Mouse (Mus musculus): ENCODE results near the gene Defb21. TPM values are rescaled to one million over a fixed set of nuclear protein-coding genes. Genes with fewer than 3 reads are reported as not detected.

Defb21 gene
- polyA plus RNA-seq, 1 experiment = not detected

- DNase-seq (ENCODE audit: low read depth) = no peak
- TF ChIP-seq CTCF (IDR thresholded peaks at IDR 0.05; ENCODE audit: borderline replicate concordance, extremely low read depth, insufficient read depth, insufficient read length) (no peak), POLR2A (IDR thresholded peaks at IDR 0.05; ENCODE audit: borderline replicate concordance, extremely low read depth, insufficient read depth, insufficient read length, poor library complexity, severe bottlenecking) (no peak)
Observed at GRCm38 (mm10) chr2:152607746-152608145, 35.2 kb downstream of the Defb21 start.

- TF ChIP-seq CTCF (IDR thresholded peaks at IDR 0.05; ENCODE audit: borderline replicate concordance, extremely low read depth, insufficient read depth, insufficient read length) = no peak
- TF ChIP-seq POLR2A (IDR thresholded peaks at IDR 0.05; ENCODE audit: borderline replicate concordance, extremely low read depth, insufficient read depth, insufficient read length, poor library complexity, severe bottlenecking) = no peak
- DNase-seq (ENCODE audit: low read depth) = no peak
Observed at GRCm38 (mm10) chr2:152608719-152609118, 36.2 kb downstream of the Defb21 start.

- peak; percentile 44 for DNase-seq (ENCODE audit: low read depth)
- TF ChIP-seq POLR2A (IDR thresholded peaks at IDR 0.05; ENCODE audit: borderline replicate concordance, extremely low read depth, insufficient read depth, insufficient read length, poor library complexity, severe bottlenecking) (no peak), CTCF (IDR thresholded peaks at IDR 0.05; ENCODE audit: borderline replicate concordance, extremely low read depth, insufficient read depth, insufficient read length) (no peak)
Observed at GRCm38 (mm10) chr2:152612193-152612592, 39.6 kb downstream of the Defb21 start.

- TF ChIP-seq CTCF (IDR thresholded peaks at IDR 0.05; ENCODE audit: borderline replicate concordance, extremely low read depth, insufficient read depth, insufficient read length) (peak; percentile 85), POLR2A (IDR thresholded peaks at IDR 0.05; ENCODE audit: borderline replicate concordance, extremely low read depth, insufficient read depth, insufficient read length, poor library complexity, severe bottlenecking) (no peak)
- peak; percentile 87 for DNase-seq (ENCODE audit: low read depth)
Observed at GRCm38 (mm10) chr2:152615563-152615962, 43.0 kb downstream of the Defb21 start.

GRCm38 (mm10) chr2:152616470-152616869 lies 43.9 kb downstream of the Defb21 start:
- DNase-seq (ENCODE audit: low read depth) = no peak

GRCm38 (mm10) chr2:152617374-152617773 lies 44.8 kb downstream of the Defb21 start:
- peak; percentile 37; the same call in 1 of the 2 replicates for TF ChIP-seq CTCF (IDR thresholded peaks at IDR 0.05; ENCODE audit: borderline replicate concordance, extremely low read depth, insufficient read depth, insufficient read length)
- TF ChIP-seq POLR2A (IDR thresholded peaks at IDR 0.05; ENCODE audit: borderline replicate concordance, extremely low read depth, insufficient read depth, insufficient read length, poor library complexity, severe bottlenecking) = no peak
- no peak for DNase-seq (ENCODE audit: low read depth)

More at GRCm38 (mm10) chr2:152616470-152616869, 43.9 kb downstream of the Defb21 start:
- no peak for TF ChIP-seq CTCF (IDR thresholded peaks at IDR 0.05; ENCODE audit: borderline replicate concordance, extremely low read depth, insufficient read depth, insufficient read length)
- TF ChIP-seq POLR2A (IDR thresholded peaks at IDR 0.05; ENCODE audit: borderline replicate concordance, extremely low read depth, insufficient read depth, insufficient read length, poor library complexity, severe bottlenecking) = no peak

- TF ChIP-seq POLR2A (IDR thresholded peaks at IDR 0.05; ENCODE audit: borderline replicate concordance, extremely low read depth, insufficient read depth, insufficient read length, poor library complexity, severe bottlenecking) (no peak), CTCF (IDR thresholded peaks at IDR 0.05; ENCODE audit: borderline replicate concordance, extremely low read depth, insufficient read depth, insufficient read length) (no peak)
Observed at GRCm38 (mm10) chr2:152620367-152621134, 48.0 kb downstream of the Defb21 start.

GRCm38 (mm10) chr2:152622151-152622550 lies 49.6 kb downstream of the Defb21 start:
- no peak for DNase-seq (ENCODE audit: low read depth)
- TF ChIP-seq CTCF (IDR thresholded peaks at IDR 0.05; ENCODE audit: borderline replicate concordance, extremely low read depth, insufficient read depth, insufficient read length) (no peak), POLR2A (IDR thresholded peaks at IDR 0.05; ENCODE audit: borderline replicate concordance, extremely low read depth, insufficient read depth, insufficient read length, poor library complexity, severe bottlenecking) (no peak)

More at GRCm38 (mm10) chr2:152620367-152621134, 48.0 kb downstream of the Defb21 start:
- DNase-seq (ENCODE audit: low read depth) = no peak

- no peak for DNase-seq (ENCODE audit: low read depth)
- no peak for TF ChIP-seq POLR2A (IDR thresholded peaks at IDR 0.05; ENCODE audit: borderline replicate concordance, extremely low read depth, insufficient read depth, insufficient read length, poor library complexity, severe bottlenecking)
- TF ChIP-seq CTCF (IDR thresholded peaks at IDR 0.05; ENCODE audit: borderline replicate concordance, extremely low read depth, insufficient read depth, insufficient read length) = no peak
Observed at GRCm38 (mm10) chr2:152622953-152623352, 50.4 kb downstream of the Defb21 start, which contains the start of gene Defb25. Gene Defb25 (minus strand): TSS chr2:152623053.

Other genes with a start within 250 kb of the Defb21 start
- 246 and 256 TPM in 2 replicates for gene Rbck1, start 240.1 kb upstream of the Defb21 start, polyA plus RNA-seq (2012; rRNA removed)
- gene Trib3, start 228.7 kb upstream of the Defb21 start, polyA plus RNA-seq (2012; rRNA removed) = 0.62 and 0.70 TPM in 2 replicates
- gene Nrsn2, start 196.1 kb upstream of the Defb21 start, polyA plus RNA-seq (2012; rRNA removed) = 25.8 and 33.1 TPM in 2 replicates
- gene Sox12, start 174.7 kb upstream of the Defb21 start, polyA plus RNA-seq (2012; rRNA removed) = 87.0 and 105 TPM in 2 replicates
- 18.1 and 19.9 TPM in 2 replicates for gene Zcchc3, start 157.7 kb upstream of the Defb21 start, polyA plus RNA-seq (2012; rRNA removed)
- 1.4 and 2.6 TPM in 2 replicates for gene 6820408C15Rik, start 157.2 kb upstream of the Defb21 start, polyA plus RNA-seq (2012; rRNA removed)
- not detected in 2 replicates for gene Defb23, start 108.1 kb upstream of the Defb21 start, polyA plus RNA-seq (2012; rRNA removed)
- gene Defb20, start 95.7 kb upstream of the Defb21 start, polyA plus RNA-seq (2012; rRNA removed) = 0.15 TPM in 1 of 2 replicates, not detected in the other
- gene Defb22, start 82.6 kb upstream of the Defb21 start, polyA plus RNA-seq (2012; rRNA removed) = not detected in 2 replicates
- gene Defb26, start 61.1 kb upstream of the Defb21 start, polyA plus RNA-seq (2012; rRNA removed) = not detected in 2 replicates
- not detected in 2 replicates for gene Defb28, start 54.5 kb upstream of the Defb21 start, polyA plus RNA-seq (2012; rRNA removed)
- not detected in 2 replicates for gene Defb29, start 32.6 kb upstream of the Defb21 start, polyA plus RNA-seq (2012; rRNA removed)
- gene Gm17416, start 3.4 kb upstream of the Defb21 start, polyA plus RNA-seq (2012; rRNA removed) = not detected in 2 replicates
- not detected in 2 replicates for gene Defb19, start 7.6 kb downstream of the Defb21 start, polyA plus RNA-seq (2012; rRNA removed)
- gene Defb45, start 26.7 kb downstream of the Defb21 start, polyA plus RNA-seq (2012; rRNA removed) = not detected in 2 replicates
- not detected in 2 replicates for gene Defb36, start 31.6 kb downstream of the Defb21 start, polyA plus RNA-seq (2012; rRNA removed)
- gene Defb25, start 50.3 kb downstream of the Defb21 start, polyA plus RNA-seq (2012; rRNA removed) = not detected in 2 replicates
- 0.33 and 0.48 TPM in 2 replicates for gene Rem1, start 54.2 kb downstream of the Defb21 start, polyA plus RNA-seq (2012; rRNA removed)
- 188 and 200 TPM in 2 replicates for gene H13, start 96.7 kb downstream of the Defb21 start, polyA plus RNA-seq (2012; rRNA removed)
- gene Mcts2, start 114.3 kb downstream of the Defb21 start, polyA plus RNA-seq (2012; rRNA removed) = 19.7 and 22.9 TPM in 2 replicates
- gene Id1, start 163.5 kb downstream of the Defb21 start, polyA plus RNA-seq (2012; rRNA removed) = 126 TPM in 2 replicates
- 4.3 and 4.8 TPM in 2 replicates for gene Cox4i2, start 181.4 kb downstream of the Defb21 start, polyA plus RNA-seq (2012; rRNA removed)

Measured in brain, embryonic 14.5 days (tissue).